Mouse (Mus musculus): ENCODE results near the gene Rnf43. TPM values are rescaled to one million over a fixed set of nuclear protein-coding genes. Genes with fewer than 3 reads are reported as not detected.

Rnf43 gene
- 6.6 and 9.0 TPM in 2 replicates for polyA plus RNA-seq (2012; rRNA removed)

DNA sequence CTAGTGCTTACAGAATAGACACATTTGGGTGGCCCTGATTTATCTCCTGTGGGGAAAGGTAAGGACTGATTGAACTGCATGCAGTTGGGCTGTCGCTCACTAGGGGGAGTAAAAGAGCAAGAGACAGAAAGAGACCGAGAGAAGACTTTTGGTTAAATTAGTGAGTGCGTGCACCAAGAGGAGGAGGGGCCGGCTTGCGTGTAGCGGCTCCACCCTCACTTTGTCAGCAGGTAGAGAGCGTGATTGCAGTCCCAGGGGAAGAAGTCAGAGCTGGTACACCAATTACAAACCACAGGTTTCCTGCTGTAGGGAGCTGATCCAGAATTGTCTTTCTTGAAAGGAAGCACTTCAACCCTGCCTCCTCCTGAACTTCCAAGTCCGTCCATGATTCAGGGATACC is at the start of gene Rnf43:
Gene Rnf43 (plus strand): TSS at position 316 of the 400 bp plus-strand sequence.
- 0 out of 2 replicates have a peak, but pooled peaks have one; percentile 30 for TF ChIP-seq CTCF (IDR thresholded peaks at IDR 0.05; ENCODE audit: borderline replicate concordance, control insufficient read depth, extremely low read depth, insufficient read depth, low read length, poor library complexity)
- no peak for TF ChIP-seq POLR2A (IDR thresholded peaks at IDR 0.05; ENCODE audit: control insufficient read depth, extremely low read depth, insufficient read depth, low read length, poor library complexity)
- no peaks in the 10 kb centered on the region for H3K4me1 ChIP-seq (replicated peaks; ENCODE audit: control insufficient read depth, insufficient read depth, low read length)
- peak; percentile 89 for DNase-seq
- H3K36me3 ChIP-seq (ENCODE audit: control insufficient read depth, insufficient read depth, low read length): no peaks in the 10 kb centered on the region
- under 1% methylated on average over 8 of the region's 8 CpGs for WGBS
- H3K27ac ChIP-seq (ENCODE audit: control insufficient read depth, insufficient read depth, low read length): peak within 1 kb of the TSS; percentile 15; the same call in 1 of the 2 replicates
- H3K4me3 ChIP-seq (ENCODE audit: control insufficient read depth, insufficient read depth, low read length): peak within 1 kb of the TSS; percentile 15; the same call in 1 of the 2 replicates
- H3K27me3 ChIP-seq (ENCODE audit: control insufficient read depth, insufficient read depth, low read length): peaks cover 4% of the 10 kb centered on the region; the same call in 1 of the 2 replicates

DNA sequence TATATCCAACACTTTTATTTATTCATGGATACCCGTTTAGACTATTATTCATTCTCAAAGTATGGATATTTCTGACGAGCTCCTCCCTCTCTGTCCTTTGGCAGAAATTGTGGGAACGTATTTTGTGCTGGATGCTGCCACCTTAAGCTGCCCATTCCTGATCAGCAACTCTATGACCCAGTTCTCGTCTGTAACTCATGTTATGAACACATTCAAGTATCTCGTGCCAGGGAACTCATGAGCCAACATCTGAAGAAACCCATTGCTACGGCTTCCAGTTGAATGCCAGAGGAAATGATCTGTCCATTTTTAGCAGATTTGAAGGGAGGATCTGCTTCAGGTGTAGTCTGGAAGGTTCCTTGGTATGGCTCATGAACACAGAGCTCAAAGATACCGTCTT is 48.5 kb upstream of the Rnf43 start:
- H3K27me3 ChIP-seq (ENCODE audit: control insufficient read depth, insufficient read depth, low read length): no peaks in the 10 kb centered on the region
- no peak for TF ChIP-seq POLR2A (IDR thresholded peaks at IDR 0.05; ENCODE audit: control insufficient read depth, extremely low read depth, insufficient read depth, low read length, poor library complexity)
- TF ChIP-seq CTCF (IDR thresholded peaks at IDR 0.05; ENCODE audit: borderline replicate concordance, control insufficient read depth, extremely low read depth, insufficient read depth, low read length, poor library complexity): no peak
- DNase-seq: no peak
- H3K27ac ChIP-seq (ENCODE audit: control insufficient read depth, insufficient read depth, low read length): no peak overlapping the region
- H3K4me1 ChIP-seq (replicated peaks; ENCODE audit: control insufficient read depth, insufficient read depth, low read length): no peaks in the 10 kb centered on the region
- WGBS: 94% methylated on average over 7 of the region's 7 CpGs
- no peak overlapping the region for H3K4me3 ChIP-seq (ENCODE audit: control insufficient read depth, insufficient read depth, low read length)
- H3K36me3 ChIP-seq (ENCODE audit: control insufficient read depth, insufficient read depth, low read length): peaks cover 86% of the 10 kb centered on the region

DNA sequence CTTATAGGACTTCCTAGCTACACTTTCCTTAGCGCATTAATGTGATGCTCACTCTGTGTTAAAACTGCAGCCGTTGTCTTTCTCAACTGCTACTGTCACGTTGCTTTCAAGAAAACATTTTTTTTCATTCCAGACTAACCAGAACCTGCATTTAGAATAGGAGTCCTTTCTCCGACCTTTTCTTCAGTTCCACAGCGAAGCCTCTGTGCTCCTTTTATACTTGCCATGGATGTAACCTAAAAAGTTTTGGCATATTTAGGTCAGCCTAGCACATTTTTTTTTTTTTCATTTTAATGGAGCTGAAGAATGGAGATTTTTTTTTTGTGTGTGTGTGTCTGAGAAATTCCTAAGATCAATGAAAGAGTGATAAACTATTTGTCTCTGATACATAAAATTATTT is 47.0 kb upstream of the Rnf43 start:
- Histone ChIP-seq H3K36me3 (ENCODE audit: control insufficient read depth, insufficient read depth, low read length) (peaks cover 75% of the 10 kb centered on the region), H3K27me3 (ENCODE audit: control insufficient read depth, insufficient read depth, low read length) (no peaks in the 10 kb centered on the region), H3K4me1 (replicated peaks; ENCODE audit: control insufficient read depth, insufficient read depth, low read length) (no peaks in the 10 kb centered on the region), H3K4me3 (ENCODE audit: control insufficient read depth, insufficient read depth, low read length) (no peak overlapping the region), H3K27ac (ENCODE audit: control insufficient read depth, insufficient read depth, low read length) (no peak overlapping the region)
- 96% methylated on average over 5 of the region's 5 CpGs for WGBS
- TF ChIP-seq CTCF (IDR thresholded peaks at IDR 0.05; ENCODE audit: borderline replicate concordance, control insufficient read depth, extremely low read depth, insufficient read depth, low read length, poor library complexity) (no peak), POLR2A (IDR thresholded peaks at IDR 0.05; ENCODE audit: control insufficient read depth, extremely low read depth, insufficient read depth, low read length, poor library complexity) (no peak)
- DNase-seq: no peak

DNA sequence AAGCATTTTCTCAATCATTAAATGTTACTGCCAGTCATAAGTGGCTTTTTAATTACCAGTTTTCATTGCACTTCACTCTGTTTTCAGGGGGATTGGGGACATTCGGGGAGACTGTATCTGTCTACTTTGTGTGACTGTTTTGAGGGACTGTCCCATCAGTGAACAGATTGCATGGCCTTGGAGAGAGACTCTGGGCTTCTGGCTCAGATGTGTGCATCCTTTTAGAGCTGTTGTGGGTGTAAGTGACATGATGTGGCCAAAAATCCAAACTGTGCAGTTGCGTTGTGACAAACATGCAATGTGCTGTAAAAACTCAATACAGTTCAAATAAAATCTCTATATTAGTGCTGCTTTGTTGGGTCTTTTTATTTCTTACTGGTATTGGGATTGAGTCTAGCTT is 46.6 kb upstream of the Rnf43 start:
- H3K4me3 ChIP-seq (ENCODE audit: control insufficient read depth, insufficient read depth, low read length): no peak overlapping the region
- 98% methylated on average over 2 of the region's 2 CpGs for WGBS
- H3K27ac ChIP-seq (ENCODE audit: control insufficient read depth, insufficient read depth, low read length): no peak overlapping the region
- H3K27me3 ChIP-seq (ENCODE audit: control insufficient read depth, insufficient read depth, low read length): no peaks in the 10 kb centered on the region
- H3K4me1 ChIP-seq (replicated peaks; ENCODE audit: control insufficient read depth, insufficient read depth, low read length): no peaks in the 10 kb centered on the region
- TF ChIP-seq CTCF (IDR thresholded peaks at IDR 0.05; ENCODE audit: borderline replicate concordance, control insufficient read depth, extremely low read depth, insufficient read depth, low read length, poor library complexity) (no peak), POLR2A (IDR thresholded peaks at IDR 0.05; ENCODE audit: control insufficient read depth, extremely low read depth, insufficient read depth, low read length, poor library complexity) (no peak)
- H3K36me3 ChIP-seq (ENCODE audit: control insufficient read depth, insufficient read depth, low read length): peaks cover 71% of the 10 kb centered on the region
- no peak for DNase-seq

DNA sequence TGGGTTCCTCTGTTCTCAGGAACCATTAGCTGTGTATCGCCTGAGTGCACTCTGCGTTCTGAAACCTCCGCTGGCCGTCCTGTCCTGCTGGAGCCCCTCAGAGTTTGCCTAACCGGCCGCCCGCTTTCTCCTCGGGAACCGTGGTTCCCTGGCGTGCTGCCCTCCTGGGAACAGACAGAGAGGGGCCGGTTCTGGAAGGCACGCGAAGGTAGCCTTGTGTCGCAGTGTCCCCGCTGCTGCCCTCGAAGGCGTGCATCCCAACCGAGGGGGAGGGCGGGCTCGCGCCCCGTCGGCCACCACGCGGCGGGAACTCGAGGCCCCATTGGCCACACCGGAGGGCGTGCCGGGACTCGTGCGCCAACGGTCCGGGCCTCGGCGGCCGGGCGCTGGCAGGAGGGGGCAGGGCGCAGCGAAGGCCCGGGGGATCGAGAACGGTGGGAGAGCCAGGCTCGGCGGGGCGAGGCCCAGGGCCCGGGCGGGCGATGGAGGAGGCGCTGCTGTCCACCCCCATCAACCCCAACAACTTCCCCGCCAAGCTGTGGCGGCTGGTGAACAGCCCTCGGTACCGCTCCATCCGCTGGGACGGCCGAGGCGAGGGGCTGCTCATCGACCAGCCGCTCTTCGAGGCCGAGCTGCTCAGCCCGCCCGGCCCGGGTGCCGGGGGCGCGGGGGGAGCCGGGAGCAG is 45.6 kb upstream of the Rnf43 start, which contains the start of gene Hsf5:
Gene Hsf5 (plus strand): TSS at position 375 of the 685 bp plus-strand sequence.
- Histone ChIP-seq H3K27me3 (ENCODE audit: control insufficient read depth, insufficient read depth, low read length) (no peaks in the 10 kb centered on the region), H3K36me3 (ENCODE audit: control insufficient read depth, insufficient read depth, low read length) (peaks cover 61% of the 10 kb centered on the region), H3K4me1 (replicated peaks; ENCODE audit: control insufficient read depth, insufficient read depth, low read length) (no peaks in the 10 kb centered on the region), H3K27ac (ENCODE audit: control insufficient read depth, insufficient read depth, low read length) (no peak within 1 kb of the TSS), H3K4me3 (ENCODE audit: control insufficient read depth, insufficient read depth, low read length) (no peak within 1 kb of the TSS)
- WGBS: 99% methylated on average over 69 of the region's 69 CpGs
- DNase-seq: no peak
- TF ChIP-seq CTCF (IDR thresholded peaks at IDR 0.05; ENCODE audit: borderline replicate concordance, control insufficient read depth, extremely low read depth, insufficient read depth, low read length, poor library complexity): no peak
- TF ChIP-seq POLR2A (IDR thresholded peaks at IDR 0.05; ENCODE audit: control insufficient read depth, extremely low read depth, insufficient read depth, low read length, poor library complexity): no peak

DNA sequence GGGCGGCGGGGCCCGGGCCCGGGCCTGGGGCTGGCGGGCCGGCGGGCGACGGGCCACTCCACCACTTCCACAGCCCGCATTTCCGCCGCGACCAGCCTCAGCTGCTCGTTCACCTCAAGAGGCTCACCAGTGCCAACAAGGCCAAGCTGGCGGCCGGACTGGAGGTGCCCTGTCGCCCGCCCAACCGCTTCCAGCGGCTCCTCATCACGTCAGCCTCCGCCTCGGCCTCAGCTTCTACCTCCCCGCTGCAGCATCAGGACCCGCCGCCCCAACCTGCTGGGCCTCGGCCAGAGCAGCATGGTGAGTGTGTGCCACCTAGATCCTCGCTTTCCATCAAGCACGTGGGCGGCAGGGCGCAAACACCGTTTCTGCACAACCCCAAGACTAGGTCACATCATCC is 44.9 kb upstream of the Rnf43 start:
- Histone ChIP-seq H3K4me1 (replicated peaks; ENCODE audit: control insufficient read depth, insufficient read depth, low read length) (no peaks in the 10 kb centered on the region), H3K4me3 (ENCODE audit: control insufficient read depth, insufficient read depth, low read length) (no peak overlapping the region), H3K27ac (ENCODE audit: control insufficient read depth, insufficient read depth, low read length) (no peak overlapping the region), H3K36me3 (ENCODE audit: control insufficient read depth, insufficient read depth, low read length) (peaks cover 54% of the 10 kb centered on the region), H3K27me3 (ENCODE audit: control insufficient read depth, insufficient read depth, low read length) (no peaks in the 10 kb centered on the region)
- no peak for DNase-seq
- 98% methylated on average over 32 of the region's 32 CpGs for WGBS
- TF ChIP-seq CTCF (IDR thresholded peaks at IDR 0.05; ENCODE audit: borderline replicate concordance, control insufficient read depth, extremely low read depth, insufficient read depth, low read length, poor library complexity): no peak
